Mouse (Mus musculus) ovary, adult 2 months (tissue): Measurements from ENCODE around the gene Ehbp1l1. TPM values are rescaled to one million over a fixed set of nuclear protein-coding genes. Genes with fewer than 3 reads are reported as not detected.

Experiments
- polyA plus RNA-seq: library from polyadenylated mRNA; depleted of rRNA; stranded (reverse); fragments of >200 nt; gene quantifications from 2 replicates; pipeline ENCODE4 v1.2.3, GENCODE M21; 2012; rRNA removed

Ehbp1l1 gene
- polyA plus RNA-seq: 69.0 and 78.6 TPM in 2 replicates

GRCm38 (mm10) chr19:5725767-5726515 is at the start of gene Ehbp1l1:
Gene Ehbp1l1 (minus strand): TSS chr19:5726317.

GRCm38 (mm10) chr19:5770925-5771860 is 45.1 kb upstream of the Ehbp1l1 start, which contains the start of gene Scyl1:
Gene Scyl1 (minus strand): TSS chr19:5771419.

GRCm38 (mm10) chr19:5740320-5741317 is 14.5 kb upstream of the Ehbp1l1 start, which contains the start of gene Ltbp3:
Gene Ltbp3 (plus strand): TSS chr19:5740904.

DNA sequence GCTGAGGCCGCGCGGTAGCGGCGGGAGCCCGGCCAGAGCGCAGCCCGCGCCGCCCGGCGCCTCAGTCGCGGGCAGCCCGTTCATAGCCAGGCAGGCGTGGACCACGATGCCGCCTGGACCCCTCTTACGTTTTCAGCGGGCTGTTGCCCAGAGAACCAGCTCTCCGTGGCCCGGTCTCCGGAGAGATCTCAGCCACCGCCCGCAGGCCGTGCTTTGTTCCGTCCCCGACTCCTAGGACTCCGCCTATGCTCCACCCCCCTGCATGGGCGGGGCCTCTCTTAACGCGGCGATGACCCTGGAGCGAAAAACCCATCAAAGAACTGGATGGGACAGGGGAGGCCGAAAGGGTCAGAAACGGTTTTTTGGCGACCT is 3.3 kb upstream of the Ehbp1l1 start, which contains the start of gene Fam89b:
Gene Fam89b (minus strand): TSS at position 210 of the 372 bp plus-strand sequence.

DNA sequence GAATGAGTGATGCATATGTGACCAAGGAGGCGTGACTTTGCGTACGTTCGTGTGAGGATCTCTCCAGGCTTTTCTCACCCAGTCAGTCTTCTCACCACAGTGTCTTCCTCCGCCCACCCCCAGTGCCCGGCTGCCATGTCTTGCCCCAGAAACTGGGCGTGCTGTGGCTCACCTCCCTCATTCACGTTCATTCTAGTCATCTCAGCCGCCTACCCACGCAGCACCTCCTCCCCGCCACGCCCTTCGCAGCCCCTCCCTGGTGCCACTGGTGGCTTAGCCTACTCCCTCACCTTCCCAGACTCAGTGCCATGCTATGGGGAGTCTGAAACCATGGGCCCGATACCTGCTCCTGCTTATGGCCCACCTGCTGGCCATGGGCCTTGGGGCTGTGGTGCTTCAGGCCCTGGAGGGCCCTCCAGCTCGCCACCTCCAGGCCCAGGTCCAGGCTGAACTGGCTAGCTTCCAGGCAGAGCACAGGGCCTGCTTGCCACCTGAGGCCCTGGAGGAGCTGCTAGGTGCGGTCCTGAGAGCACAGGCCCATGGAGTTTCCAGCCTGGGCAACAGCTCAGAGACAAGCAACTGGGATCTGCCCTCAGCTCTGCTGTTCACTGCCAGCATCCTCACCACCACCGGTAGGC is 21.8 kb downstream of the Ehbp1l1 start, which contains the start of gene Kcnk7:
Gene Kcnk7 (plus strand): TSS at position 205 of the 638 bp plus-strand sequence.

GRCm38 (mm10) chr19:5688200-5689087 is 37.7 kb downstream of the Ehbp1l1 start, which contains the start of the genes Map3k11 and Pcnx3:
Gene Map3k11 (plus strand): TSS chr19:5688742.
Gene Pcnx3 (minus strand): TSS chr19:5688908.

GRCm38 (mm10) chr19:5662981-5663913 is 62.9 kb downstream of the Ehbp1l1 start, which contains the start of gene Sipa1:
Gene Sipa1 (minus strand): TSS chr19:5663707.

Other genes with a start within 250 kb of the Ehbp1l1 start
- 78.2 and 88.4 TPM in 2 replicates for gene Mus81, start 237.9 kb downstream of the Ehbp1l1 start, polyA plus RNA-seq
- 447 and 670 TPM in 2 replicates for gene Cfl1, start 235.9 kb downstream of the Ehbp1l1 start, polyA plus RNA-seq
- gene 1700020D05Rik, start 222.5 kb downstream of the Ehbp1l1 start, polyA plus RNA-seq: 1.00 and 1.3 TPM in 2 replicates
- 17.6 and 19.1 TPM in 2 replicates for gene Snx32, start 215.8 kb downstream of the Ehbp1l1 start, polyA plus RNA-seq
- 0.87 and 1.1 TPM in 2 replicates for gene Ovol1, start 165.7 kb downstream of the Ehbp1l1 start, polyA plus RNA-seq
- gene Ap5b1, start 158.3 kb downstream of the Ehbp1l1 start, polyA plus RNA-seq: 15.5 and 16.1 TPM in 2 replicates
- gene Rnaseh2c, start 124.4 kb downstream of the Ehbp1l1 start, polyA plus RNA-seq: 93.6 and 93.9 TPM in 2 replicates
- 56.6 and 61.2 TPM in 2 replicates for gene Kat5, start 116.1 kb downstream of the Ehbp1l1 start, polyA plus RNA-seq
- gene Rela, start 88.8 kb downstream of the Ehbp1l1 start, polyA plus RNA-seq: 109 and 128 TPM in 2 replicates
- 110 and 149 TPM in 2 replicates for gene Sipa1, start 62.6 kb downstream of the Ehbp1l1 start, polyA plus RNA-seq
- gene Map3k11, start 37.6 kb downstream of the Ehbp1l1 start, polyA plus RNA-seq: 89.5 and 98.2 TPM in 2 replicates
- 260 and 276 TPM in 2 replicates for gene Pcnx3, start 37.4 kb downstream of the Ehbp1l1 start, polyA plus RNA-seq
- 1.7 and 2.6 TPM in 2 replicates for gene Kcnk7, start 21.9 kb downstream of the Ehbp1l1 start, polyA plus RNA-seq
- 391 and 451 TPM in 2 replicates for gene Fam89b, start 3.3 kb upstream of the Ehbp1l1 start, polyA plus RNA-seq
- 509 and 535 TPM in 2 replicates for gene Ltbp3, start 14.6 kb upstream of the Ehbp1l1 start, polyA plus RNA-seq
- gene Scyl1, start 45.1 kb upstream of the Ehbp1l1 start, polyA plus RNA-seq: 143 and 154 TPM in 2 replicates
- 28.5 and 32.7 TPM in 2 replicates for gene Frmd8, start 149.0 kb upstream of the Ehbp1l1 start, polyA plus RNA-seq
- gene Slc25a45, start 151.5 kb upstream of the Ehbp1l1 start, polyA plus RNA-seq: 16.3 and 25.9 TPM in 2 replicates
- 0.72 and 0.84 TPM in 2 replicates for gene Tigd3, start 167.8 kb upstream of the Ehbp1l1 start, polyA plus RNA-seq
- gene Dpf2, start 186.7 kb upstream of the Ehbp1l1 start, polyA plus RNA-seq: 104 and 124 TPM in 2 replicates
- gene Cdc42ep2, start 198.5 kb upstream of the Ehbp1l1 start, polyA plus RNA-seq: 8.6 and 9.2 TPM in 2 replicates
- gene Pola2, start 237.9 kb upstream of the Ehbp1l1 start, polyA plus RNA-seq: 29.1 and 51.7 TPM in 2 replicates